Mouse (Mus musculus) megakaryocyte, embryonic 14.5 days (primary cell): ENCODE measurements at regions not wholly inside any gene's neighbourhood (a gene's known extent, or its start where the extent isn't known, plus 50 kb on each side); places are given as distances from the start of the nearest gene placed in this dataset.

Experiments used
- H3K27me3 ChIP-seq: replicated peaks from 2 replicates; pipeline ENCODE3; 2012; ENCODE audit warnings: inconsistent platforms
- H3K36me3 ChIP-seq: replicated peaks from 2 replicates; pipeline ENCODE3; 2012; ENCODE audit warnings: low read length, inconsistent platforms, mixed read lengths
- H3K4me1 ChIP-seq: 2 replicates; pipeline ENCODE4 v1.6.1; 2012; ENCODE audit warnings: inconsistent platforms
- H3K4me3 ChIP-seq: replicated peaks from 2 replicates; pipeline ENCODE3; 2012; ENCODE audit warnings: moderate library complexity, mild to moderate bottlenecking, inconsistent platforms
- H3K9me3 ChIP-seq: 2 replicates; pipeline ENCODE4 v1.6.1; 2012; ENCODE audit warnings: inconsistent platforms
- FLI1 ChIP-seq: IDR thresholded peaks from 2 replicates; pipeline ENCODE4 v1.6.1; 2012; ENCODE audit warnings: low read length, inconsistent platforms, mixed read lengths
- GATA1 ChIP-seq: IDR thresholded peaks from 3 replicates; pipeline ENCODE4 v1.6.1; 2012; ENCODE audit warnings: mixed read lengths, low read length, inconsistent platforms, borderline replicate concordance

DNA sequence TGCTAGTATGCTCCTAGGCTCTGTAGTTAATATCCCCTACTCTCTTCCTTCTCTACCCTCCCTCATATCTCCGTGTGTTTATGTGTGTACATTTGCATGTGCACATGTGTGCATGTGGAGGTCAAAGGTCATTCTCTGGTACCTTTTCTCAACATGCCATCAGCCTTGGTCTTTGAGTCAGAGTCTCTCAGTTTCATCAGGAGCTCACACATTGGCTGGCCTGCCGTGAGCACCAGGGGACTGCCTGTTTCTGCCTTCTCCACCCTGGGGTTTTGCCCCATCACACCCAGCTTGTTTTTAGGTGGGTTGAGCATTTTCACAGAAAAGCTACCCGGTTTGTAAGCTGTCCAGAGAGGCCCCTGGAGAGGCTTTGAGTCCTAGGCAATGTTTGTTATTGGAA, 292.8 kb upstream of the Eef2kmt start:
- H3K9me3 ChIP-seq: no peaks in the 10 kb centered on the region
- H3K27me3 ChIP-seq: no peaks in the 10 kb centered on the region
- H3K4me3 ChIP-seq: no peak overlapping the region
- H3K4me1 ChIP-seq: no peaks in the 10 kb centered on the region
- no peaks in the 10 kb centered on the region for H3K36me3 ChIP-seq
- TF ChIP-seq FLI1: no peak
- no peak for TF ChIP-seq GATA1

- no peaks in the 10 kb centered on the region for H3K9me3 ChIP-seq
- TF ChIP-seq GATA1 (no peak), FLI1 (no peak)
- no peaks in the 10 kb centered on the region for H3K4me1 ChIP-seq
- no peaks in the 10 kb centered on the region for H3K27me3 ChIP-seq
- H3K4me3 ChIP-seq: no peak overlapping the region
- H3K36me3 ChIP-seq: no peaks in the 10 kb centered on the region
These were observed 291.0 kb upstream of the Eef2kmt start for GRCm38 (mm10) chr16:5546808-5547207.

DNA sequence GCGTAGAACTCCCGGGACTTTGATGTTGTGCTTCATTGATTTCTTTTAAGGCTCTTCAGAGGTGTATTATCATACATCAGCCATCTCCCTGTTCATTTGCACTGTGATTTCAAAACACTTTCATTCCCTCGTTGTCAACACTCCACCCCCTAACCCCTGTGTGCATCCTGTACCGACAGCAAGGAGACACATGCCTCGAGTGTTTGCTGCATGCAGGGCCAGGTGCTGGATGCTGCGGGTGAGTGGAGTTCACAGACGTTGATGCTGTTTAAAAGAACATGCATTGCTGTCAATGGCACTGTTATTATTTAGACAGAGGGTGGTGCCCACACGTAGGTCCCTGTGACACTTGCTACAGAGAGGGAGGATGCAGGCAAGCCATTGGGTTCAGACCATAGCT, 290.0 kb upstream of the Eef2kmt start:
- no peaks in the 10 kb centered on the region for H3K27me3 ChIP-seq
- no peaks in the 10 kb centered on the region for H3K4me1 ChIP-seq
- no peaks in the 10 kb centered on the region for H3K9me3 ChIP-seq
- TF ChIP-seq GATA1 (no peak), FLI1 (no peak)
- H3K4me3 ChIP-seq: no peak overlapping the region
- no peaks in the 10 kb centered on the region for H3K36me3 ChIP-seq

- TF ChIP-seq GATA1 (no peak), FLI1 (no peak)
- no peaks in the 10 kb centered on the region for H3K4me1 ChIP-seq
- no peaks in the 10 kb centered on the region for H3K9me3 ChIP-seq
- no peaks in the 10 kb centered on the region for H3K27me3 ChIP-seq
- H3K4me3 ChIP-seq: no peak overlapping the region
- H3K36me3 ChIP-seq: no peaks in the 10 kb centered on the region
These were observed 288.7 kb upstream of the Eef2kmt start for GRCm38 (mm10) chr16:5544436-5544835.

DNA sequence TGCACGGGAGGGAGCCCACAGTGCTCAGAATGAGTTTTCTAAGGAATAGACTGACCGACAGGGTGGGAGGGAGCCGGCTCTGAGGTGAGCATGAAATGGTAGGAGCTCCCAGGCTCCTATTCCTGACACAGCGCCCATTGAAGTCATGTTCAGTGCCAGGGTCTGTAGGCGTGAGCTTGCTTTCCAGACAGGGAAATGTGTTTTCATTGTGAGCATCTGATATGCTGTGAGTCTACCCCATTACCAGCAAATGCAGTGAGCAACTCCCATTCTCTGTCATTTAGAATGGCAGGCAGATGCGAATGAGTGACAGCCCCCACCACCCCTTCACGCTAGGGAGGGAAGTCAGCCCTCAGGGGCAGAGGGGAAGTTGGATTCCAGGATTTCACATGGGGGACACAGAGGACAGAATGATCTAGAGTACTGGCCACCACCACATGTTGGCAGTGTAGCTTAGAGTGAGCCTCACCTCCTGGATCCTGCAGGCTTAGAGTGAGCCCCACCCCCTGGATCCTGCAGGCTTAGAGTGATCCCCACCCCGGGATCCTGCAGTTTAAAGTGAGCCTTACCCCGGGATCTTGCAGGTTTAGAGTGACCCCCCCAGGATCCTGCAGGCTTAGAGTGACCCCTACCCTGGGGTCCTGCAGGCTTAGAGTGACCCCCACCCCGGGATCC, 283.2 kb upstream of the Eef2kmt start:
- TF ChIP-seq FLI1: no peak
- no peak for TF ChIP-seq GATA1
- peaks cover 18% of the 10 kb centered on the region for H3K9me3 ChIP-seq

GRCm38 (mm10) chr16:5537286-5538204, 281.8 kb upstream of the Eef2kmt start:
- no peak overlapping the region for H3K4me3 ChIP-seq
- H3K27me3 ChIP-seq: no peaks in the 10 kb centered on the region
- H3K4me1 ChIP-seq: no peaks in the 10 kb centered on the region
- no peaks in the 10 kb centered on the region for H3K36me3 ChIP-seq
- H3K9me3 ChIP-seq: peaks cover 18% of the 10 kb centered on the region
- TF ChIP-seq FLI1 (no peak), GATA1 (no peak)

More for the DNA sequence above, 283.2 kb upstream of the Eef2kmt start:
- Histone ChIP-seq H3K4me3 (no peak overlapping the region), H3K4me1 (no peaks in the 10 kb centered on the region), H3K27me3 (no peaks in the 10 kb centered on the region), H3K36me3 (no peaks in the 10 kb centered on the region)

DNA sequence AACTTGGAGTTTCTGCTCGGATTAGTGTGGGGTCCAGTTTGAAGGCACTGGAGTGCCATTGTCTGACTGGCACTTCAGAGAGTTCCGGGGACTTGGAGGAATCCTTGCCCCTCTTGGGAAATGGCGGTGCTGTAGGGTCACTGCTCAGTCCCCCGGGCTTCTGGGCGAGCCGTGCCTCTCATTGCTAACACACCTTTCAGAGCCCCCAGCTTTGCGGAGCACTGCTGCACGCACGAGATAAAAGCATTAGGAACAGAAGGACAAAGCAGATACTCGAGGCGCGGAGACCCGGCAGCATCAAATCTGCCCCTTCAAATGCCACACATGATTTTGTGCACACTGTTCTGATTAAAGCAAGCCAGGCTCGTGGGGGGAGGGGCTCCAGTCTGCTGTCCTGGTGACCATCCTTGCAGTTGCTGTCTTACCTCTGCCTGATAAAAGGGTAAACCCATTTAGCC, 280.8 kb upstream of the Eef2kmt start:
- H3K9me3 ChIP-seq: peaks cover 18% of the 10 kb centered on the region
- no peak overlapping the region for H3K4me3 ChIP-seq
- TF ChIP-seq FLI1 (no peak), GATA1 (no peak)
- H3K36me3 ChIP-seq: no peaks in the 10 kb centered on the region
- H3K4me1 ChIP-seq: no peaks in the 10 kb centered on the region
- H3K27me3 ChIP-seq: no peaks in the 10 kb centered on the region

GRCm38 (mm10) chr16:5535414-5535813, 279.6 kb upstream of the Eef2kmt start:
- no peaks in the 10 kb centered on the region for H3K36me3 ChIP-seq
- no peak for TF ChIP-seq GATA1
- TF ChIP-seq FLI1: no peak
- H3K4me1 ChIP-seq: peaks cover 4% of the 10 kb centered on the region
- no peaks in the 10 kb centered on the region for H3K27me3 ChIP-seq
- H3K9me3 ChIP-seq: peaks cover 18% of the 10 kb centered on the region
- H3K4me3 ChIP-seq: no peak overlapping the region

DNA sequence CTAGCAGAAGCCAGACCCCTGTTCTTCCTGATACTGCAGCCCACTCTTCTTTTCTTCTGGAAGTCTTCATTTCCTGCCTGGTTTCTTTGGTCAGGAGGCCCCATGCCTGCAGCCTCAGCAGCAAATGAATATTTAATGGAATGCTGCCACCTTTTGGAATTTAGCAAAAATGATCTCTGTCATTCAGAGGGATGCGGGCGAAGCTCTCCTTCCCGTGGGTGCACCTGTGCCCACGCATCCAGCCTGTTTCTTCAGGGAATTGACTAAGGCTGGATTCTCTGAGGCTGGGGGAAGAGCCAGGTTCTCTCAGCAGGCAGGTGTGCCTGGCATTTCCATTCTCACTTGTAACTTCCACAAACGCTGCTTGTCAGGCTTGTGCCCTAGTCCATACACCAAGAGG, 279.1 kb upstream of the Eef2kmt start:
- Histone ChIP-seq H3K4me1 (peaks cover 7% of the 10 kb centered on the region), H3K4me3 (no peak overlapping the region), H3K36me3 (no peaks in the 10 kb centered on the region), H3K27me3 (no peaks in the 10 kb centered on the region), H3K9me3 (peaks cover 18% of the 10 kb centered on the region)
- TF ChIP-seq FLI1 (no peak), GATA1 (no peak)

DNA sequence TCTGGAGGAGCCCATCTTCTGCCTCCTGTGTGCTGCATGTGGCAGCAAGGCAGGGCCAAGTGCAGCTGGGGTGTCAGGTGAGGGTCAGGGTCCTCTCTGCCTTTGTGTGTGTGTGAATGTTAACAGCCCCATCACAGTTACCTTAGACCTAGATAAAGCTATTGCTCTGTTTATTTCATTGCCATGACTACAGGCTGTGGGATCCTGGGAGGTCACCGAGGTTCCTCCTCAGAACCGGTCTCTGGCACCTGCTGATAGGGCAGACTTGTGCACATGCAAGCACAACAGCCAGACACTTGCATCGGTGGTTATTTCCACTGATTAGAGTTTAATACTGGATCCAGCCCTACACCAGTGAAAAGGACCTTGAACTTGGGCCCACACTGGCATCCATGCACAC, 278.6 kb upstream of the Eef2kmt start:
- TF ChIP-seq FLI1 (no peak), GATA1 (no peak)
- H3K27me3 ChIP-seq: no peaks in the 10 kb centered on the region
- H3K36me3 ChIP-seq: no peaks in the 10 kb centered on the region
- H3K4me3 ChIP-seq: no peak overlapping the region
- peaks cover 7% of the 10 kb centered on the region for H3K4me1 ChIP-seq
- peaks cover 18% of the 10 kb centered on the region for H3K9me3 ChIP-seq
